Mouse (Mus musculus): ENCODE data around the gene Uba52.

The Uba52 gene

GRCm38 (mm10) chr8:70458462-70458861, 52.1 kb downstream of the Uba52 start:
- DNase-seq (ENCODE audit: low spot score in 2 of 2): no peak
